Mouse (Mus musculus): ENCODE results near the gene Hspb1. TPM values are rescaled to one million over a fixed set of nuclear protein-coding genes. Genes with fewer than 3 reads are reported as not detected.

Gene Hspb1
- polyA plus RNA-seq, 1 experiment = 133 TPM

DNA sequence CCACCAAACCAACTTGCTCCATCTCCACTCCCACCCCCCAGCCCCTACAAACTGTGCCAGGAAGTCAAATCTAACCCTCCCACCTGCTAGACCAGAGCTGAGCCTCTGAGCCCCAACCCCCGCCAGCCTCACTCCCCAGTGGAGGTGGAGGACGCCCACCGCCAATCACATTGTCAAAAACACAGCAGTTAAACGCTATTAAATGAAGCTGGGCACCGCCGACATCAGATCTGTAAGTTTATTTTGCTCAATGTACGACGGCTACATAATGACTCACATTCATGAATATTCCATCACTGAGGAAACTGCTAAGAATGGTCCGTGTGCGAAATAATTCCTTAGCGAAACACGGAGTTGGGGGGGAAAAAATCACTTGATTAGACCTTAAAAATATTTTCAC, 20.5 kb downstream of the Hspb1 start:
- no peak for DNase-seq (ENCODE audit: low read depth, low spot score)
- 78% methylated on average over 12 of the region's 12 CpGs for WGBS

DNA sequence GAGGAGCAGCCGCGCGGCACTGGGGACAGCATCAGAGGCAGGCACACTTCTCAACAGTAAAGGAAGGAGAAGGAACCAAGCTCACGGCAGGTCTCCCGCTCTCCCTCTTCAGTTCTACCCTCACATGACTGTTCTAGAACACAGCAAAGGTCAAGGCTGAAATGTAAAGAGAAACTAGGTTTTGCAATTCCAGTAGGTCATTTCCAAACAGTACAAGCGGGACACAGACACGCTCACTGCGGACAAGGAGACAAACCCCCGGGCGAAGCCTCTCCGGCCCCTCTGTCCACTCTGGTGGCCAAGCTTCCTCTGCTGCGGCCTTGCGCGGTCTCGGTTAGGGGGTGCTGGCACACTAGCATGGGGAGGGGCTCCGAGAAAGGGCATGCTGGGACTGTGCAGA, 21.3 kb downstream of the Hspb1 start:
- DNase-seq (ENCODE audit: low read depth, low spot score) = no peak
- WGBS = 92% methylated on average over 16 of the region's 16 CpGs

DNA sequence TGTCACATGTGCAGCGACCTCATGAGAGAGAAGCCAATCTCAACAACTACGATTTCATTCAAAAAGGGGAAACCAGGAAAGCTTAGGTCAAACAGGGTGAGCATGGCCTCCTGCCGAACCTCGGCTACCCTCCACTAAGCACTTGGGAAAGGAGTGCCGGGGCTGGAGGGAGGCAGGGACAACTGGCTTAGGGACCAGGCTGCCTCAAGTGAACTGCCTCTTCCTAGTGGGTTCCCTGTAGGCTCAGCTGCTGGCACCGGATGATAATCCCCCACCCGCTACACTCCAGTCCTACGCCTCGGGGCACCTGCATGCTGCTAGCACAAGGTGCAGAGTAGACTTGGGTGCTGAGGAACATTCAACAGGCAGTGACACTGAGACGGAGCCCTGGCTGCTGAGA, 21.9 kb downstream of the Hspb1 start:
- no peak for DNase-seq (ENCODE audit: low read depth, low spot score)
- WGBS = 84% methylated on average over 10 of the region's 10 CpGs

DNA sequence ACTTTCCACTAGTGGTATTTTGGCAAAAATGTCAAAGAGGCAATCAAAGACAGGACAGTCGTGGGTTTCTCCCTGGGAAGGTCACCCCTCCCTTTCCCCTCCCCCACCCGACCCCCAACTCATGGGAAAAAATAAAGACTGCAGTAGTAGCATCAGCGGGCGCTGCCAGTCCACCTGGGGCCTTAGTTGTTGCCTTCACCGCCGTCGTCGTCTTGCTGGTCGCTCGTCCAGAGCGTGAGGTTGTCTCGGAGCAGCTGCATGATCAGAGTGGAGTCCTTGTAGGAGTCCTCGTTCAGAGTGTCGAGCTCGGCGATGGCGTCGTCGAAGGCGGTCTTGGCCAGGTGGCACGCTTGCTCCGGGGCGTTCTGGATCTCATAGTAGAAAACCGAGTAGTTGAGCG, 23.1 kb downstream of the Hspb1 start:
- 89% methylated on average over 25 of the region's 25 CpGs for WGBS
- no peak for DNase-seq (ENCODE audit: low read depth, low spot score)

DNA sequence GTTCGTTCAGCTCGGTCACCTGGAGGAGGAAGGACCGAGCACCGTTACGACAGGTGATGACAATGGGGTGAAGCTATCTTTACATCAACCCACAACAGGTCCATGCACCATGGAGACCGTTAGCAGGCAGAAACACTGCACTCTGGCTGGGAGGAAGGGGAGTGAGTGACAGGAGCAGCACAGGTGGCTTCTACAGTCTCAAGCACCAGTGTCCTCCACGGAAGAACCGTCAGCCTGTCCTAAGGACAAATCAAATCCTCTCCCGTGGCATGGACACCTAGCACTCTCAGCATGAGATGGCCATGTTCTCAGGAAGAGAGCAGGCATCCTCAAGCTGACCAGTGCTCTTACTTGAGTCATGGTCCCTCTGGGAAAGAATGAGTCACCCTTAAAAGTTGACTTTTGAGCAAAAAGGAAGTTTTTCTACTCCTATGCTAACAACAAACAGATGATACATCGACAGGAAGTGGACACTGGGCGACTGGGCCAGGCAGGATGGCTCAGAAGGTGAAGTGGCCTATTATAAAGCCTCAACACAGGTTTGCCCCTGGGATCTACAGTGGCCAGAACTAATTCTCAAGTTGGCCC, 24.0 kb downstream of the Hspb1 start:
- WGBS = 80% methylated on average over 11 of the region's 11 CpGs
- no peak for DNase-seq (ENCODE audit: low read depth, low spot score)

DNA sequence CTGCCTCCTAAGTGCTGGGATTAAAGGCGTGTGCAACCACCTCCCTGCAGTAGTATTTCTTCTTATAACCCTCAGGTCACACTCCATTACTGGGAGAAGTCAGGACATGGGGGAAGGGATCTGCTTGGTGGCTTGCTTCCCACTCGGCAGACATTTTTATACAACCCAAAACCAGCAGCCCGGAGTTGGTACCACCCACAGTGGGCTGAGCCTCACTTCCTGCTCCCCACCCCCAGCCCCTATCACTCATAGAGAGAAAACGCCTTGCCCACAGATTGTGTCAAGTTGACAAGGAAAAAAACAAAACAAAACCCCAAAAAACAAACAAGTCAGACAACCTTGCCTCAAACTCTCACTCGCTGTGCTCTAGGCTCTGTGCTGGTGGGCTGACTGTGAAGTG, 25.5 kb downstream of the Hspb1 start:
- WGBS = 60% methylated on average over 5 of the region's 5 CpGs
- no peak for DNase-seq (ENCODE audit: low read depth, low spot score)

DNA sequence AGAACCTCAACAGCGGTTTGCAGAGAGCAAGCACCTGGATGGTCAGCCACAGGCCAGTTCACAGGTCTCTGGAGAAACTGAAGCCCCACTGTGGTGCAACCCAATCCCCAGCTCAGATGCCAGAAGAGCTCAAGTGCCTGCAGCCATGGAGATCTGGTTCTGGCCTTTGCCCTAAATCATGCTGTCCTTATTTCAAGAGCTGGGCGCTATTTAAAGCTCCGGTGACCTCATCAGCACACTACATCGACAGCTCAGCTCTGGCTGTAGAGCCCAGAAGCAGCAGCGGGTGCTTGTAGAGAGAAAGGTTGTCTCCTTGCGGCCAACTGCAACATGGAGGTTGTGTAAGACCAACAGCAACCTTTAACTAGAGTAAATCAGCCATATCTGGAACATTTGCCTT, 26.4 kb downstream of the Hspb1 start:
- no peak for DNase-seq (ENCODE audit: low read depth, low spot score)
- 60% methylated on average over 6 of the region's 6 CpGs for WGBS

DNA sequence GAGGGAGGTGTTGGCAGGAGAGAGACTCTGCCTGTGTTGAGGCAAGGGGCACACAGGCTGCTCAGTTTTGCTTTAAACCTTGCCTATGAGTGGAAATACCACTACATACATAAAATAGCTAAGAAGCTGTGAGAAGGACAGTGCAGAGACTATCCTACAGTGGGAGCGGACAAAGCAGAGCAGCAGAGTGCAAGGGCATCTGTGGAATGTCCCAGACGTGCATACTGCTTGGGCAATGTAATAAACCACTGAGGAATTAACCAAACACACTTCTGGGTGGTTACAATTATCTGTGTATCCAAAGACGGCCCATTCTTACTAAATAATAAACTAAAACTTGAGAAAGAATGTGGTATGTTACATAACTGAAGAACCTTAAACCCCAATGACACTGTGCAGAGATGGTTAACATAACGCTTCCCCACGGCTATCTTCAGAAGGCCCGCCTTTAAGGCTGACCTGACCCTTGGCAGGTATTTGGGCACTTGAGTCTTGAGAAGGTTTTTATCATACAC, 28.4 kb downstream of the Hspb1 start:
- no peak for DNase-seq (ENCODE audit: low read depth, low spot score)
- 57% methylated on average over 6 of the region's 6 CpGs for WGBS

DNA sequence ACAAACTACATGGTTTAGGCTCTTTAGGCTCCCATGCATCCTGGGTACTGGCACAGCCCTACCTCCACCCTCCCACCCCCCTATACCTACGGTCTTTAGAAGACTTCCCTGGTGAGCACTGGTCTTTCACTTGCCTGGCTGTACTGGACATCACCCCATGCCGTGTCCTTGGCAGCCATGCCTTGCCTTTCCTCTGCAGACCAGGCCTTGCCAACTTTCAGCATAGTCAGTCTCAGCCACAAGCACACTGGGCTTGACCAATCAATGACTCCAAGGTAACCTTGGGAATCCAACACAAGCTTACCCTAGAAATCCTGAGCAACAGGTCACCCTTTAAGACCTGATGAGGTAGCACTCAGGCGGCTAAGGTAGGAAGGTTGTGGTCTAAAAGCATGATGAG, 28.9 kb downstream of the Hspb1 start:
- no peak for DNase-seq (ENCODE audit: low read depth, low spot score)
- WGBS = 89% methylated on average over 3 of the region's 3 CpGs

DNA sequence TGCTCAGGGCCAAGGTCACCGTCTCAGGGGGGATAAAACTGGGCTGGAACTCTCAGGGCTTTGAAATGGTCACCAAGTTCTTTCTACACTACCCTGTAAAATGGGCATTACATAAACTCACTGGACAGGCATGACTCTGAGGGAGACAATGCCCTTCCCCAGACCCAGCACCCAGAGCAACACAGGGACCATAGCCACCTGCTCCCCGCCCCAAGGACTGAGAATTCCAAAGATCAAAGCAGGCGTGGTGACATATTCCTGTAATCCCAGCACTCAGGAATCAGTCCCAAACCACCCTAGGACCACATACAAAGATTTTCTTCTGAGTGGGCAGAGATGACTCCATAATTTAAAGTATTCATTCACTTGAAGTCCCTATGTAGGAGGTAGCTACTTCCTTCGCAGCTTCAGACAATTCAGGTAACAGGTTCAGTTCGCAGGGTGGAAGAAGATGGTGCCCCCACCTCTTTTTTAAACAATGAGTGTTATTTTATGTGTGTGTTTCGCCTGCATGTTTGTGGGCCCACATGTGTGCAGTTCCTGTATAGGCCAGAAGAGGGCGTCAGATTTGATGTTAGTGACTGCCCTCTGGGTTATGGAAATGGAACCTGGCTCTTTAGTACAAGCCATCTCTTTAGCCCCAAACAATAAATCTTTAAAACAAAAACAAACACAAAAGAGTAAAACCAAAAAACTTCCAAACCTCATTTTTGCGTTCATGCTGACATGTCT, 29.8 kb downstream of the Hspb1 start:
- no peak for DNase-seq (ENCODE audit: low read depth, low spot score)
- WGBS = 86% methylated on average over 8 of the region's 8 CpGs

DNA sequence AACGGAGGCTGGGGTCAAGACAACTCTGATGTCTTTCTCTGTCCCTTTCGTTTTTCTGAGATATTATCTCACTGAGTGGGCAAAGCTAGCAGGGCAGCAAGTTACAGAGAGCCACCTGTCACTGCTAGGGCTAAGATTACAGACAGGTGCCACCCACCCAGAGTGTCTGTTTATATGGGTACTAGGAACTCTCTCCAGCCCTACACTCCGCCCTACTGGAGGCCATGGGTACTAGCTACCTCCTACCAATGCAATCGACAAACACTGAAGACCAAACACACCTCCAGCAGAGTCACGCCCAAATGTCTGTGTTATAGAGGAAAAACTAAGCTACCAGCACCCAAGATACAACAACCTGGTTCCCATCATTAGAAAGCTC, 30.3 kb downstream of the Hspb1 start:
- 81% methylated on average over 5 of the region's 5 CpGs for WGBS
- no peak for DNase-seq (ENCODE audit: low read depth, low spot score)

DNA sequence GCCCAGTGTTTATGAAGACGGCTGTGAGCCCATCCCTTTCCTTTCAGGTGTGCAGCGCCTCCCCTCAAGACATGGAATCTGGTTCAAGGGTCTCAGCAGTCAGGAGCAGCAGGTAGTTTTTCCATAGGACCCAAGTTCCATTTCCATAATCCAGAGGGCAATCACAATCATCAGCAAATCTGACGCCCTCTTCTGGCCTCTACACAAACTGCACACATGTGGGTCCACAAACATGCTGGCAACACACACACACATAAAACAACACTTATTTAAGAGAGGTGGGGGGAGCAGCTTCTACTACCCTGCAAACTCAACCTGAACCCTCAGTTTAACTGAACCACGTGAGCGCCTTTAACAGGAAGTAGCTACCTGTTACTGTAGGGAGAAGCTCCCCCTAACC, 30.9 kb downstream of the Hspb1 start:
- 91% methylated on average over 5 of the region's 5 CpGs for WGBS
- no peak for DNase-seq (ENCODE audit: low read depth, low spot score)

DNA sequence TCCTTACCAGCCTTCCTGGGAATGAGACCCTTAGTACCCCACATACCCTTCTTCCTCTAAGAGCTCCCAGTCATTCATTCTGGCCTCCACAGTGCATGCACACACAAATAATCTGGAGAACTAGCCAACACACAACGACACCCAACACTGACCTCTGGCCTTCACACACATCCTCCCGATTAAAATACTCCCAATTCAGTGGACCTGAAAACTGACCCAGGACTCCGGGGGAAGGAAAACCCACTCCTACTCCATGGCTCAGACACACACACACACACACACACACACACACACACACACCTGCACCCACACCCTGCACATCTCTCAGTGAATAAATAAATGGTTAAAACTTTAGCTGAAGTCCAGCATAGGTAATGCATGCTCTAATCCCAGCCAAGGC, 32.2 kb downstream of the Hspb1 start:
- 88% methylated on average over 3 of the region's 3 CpGs for WGBS
- no peak for DNase-seq (ENCODE audit: low read depth, low spot score)

DNA sequence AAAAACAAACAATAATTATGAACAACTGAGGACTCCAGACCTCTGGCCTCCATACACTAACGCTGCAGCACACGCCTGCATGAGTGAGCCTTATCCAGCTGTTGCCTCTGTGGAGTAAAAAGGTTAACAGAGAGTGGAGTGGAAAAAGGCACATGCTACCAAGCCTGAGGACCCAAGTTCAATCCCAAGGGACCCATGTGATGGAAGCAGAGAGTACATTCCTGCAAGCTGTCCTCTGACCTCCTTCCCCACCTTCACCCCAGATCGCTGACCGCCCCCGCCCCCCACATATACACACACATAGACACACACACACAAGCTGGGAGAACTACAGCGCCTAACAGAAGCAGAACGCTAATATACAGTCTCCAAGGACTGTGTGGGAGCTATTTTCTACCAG, 36.2 kb downstream of the Hspb1 start:
- 86% methylated on average over 7 of the region's 7 CpGs for WGBS
- DNase-seq (ENCODE audit: low read depth, low spot score) = no peak

DNA sequence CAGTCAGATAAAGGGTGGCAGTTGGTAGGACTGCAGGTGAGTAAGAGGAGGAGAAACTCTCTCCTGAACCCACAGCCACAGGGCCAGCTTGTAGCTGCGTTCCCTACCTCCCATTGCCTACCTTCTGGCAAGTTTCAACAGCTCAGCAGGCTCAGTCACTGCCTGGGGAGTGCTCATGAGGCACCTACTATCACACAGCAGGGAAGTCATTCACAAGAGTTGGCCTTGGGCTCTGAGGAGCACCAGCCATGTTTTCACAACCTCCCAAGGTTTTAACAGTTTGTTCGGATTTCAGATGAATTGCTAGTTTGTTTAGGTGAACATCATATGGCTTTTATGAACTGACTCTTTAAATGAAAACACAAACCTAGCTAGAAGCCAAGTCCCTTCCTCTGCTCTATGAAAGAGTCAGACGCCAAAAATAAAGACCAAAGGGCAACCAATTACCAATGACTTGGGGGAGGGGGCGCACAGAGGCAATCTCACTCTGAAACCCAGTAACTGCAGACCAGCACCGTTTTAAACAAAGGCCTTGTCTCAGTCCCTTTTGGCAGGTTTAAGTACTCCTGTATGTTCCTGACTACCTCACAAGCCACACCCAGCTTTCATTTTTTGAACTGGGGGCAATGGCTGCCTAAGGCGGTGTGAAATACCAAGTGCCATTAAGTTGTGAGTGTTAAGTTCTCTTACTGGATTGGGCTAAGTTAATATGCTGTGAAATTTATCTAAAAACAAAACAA, 42.1 kb downstream of the Hspb1 start:
- no peak for DNase-seq (ENCODE audit: low read depth, low spot score)
- 71% methylated on average over 6 of the region's 6 CpGs for WGBS

DNA sequence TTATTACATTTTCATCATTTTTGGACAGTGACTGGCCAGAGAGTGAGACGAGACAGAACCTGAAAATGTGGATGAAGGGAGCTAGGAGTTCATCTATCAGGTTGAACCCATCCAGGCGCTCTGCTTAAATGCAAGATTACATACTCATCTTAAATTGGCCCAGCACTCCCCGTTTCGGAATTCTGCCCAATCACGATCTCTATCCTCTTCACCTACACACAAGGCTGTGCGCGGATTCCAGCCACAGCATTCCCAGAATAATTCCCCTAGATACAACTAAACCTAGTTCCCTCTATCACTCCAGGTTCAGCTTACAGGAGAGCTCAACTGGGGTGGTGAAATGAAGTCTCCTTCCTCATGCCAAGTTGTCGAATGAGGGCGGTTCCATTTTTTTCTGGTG, 43.8 kb downstream of the Hspb1 start:
- DNase-seq (ENCODE audit: low read depth, low spot score) = no peak
- 83% methylated on average over 9 of the region's 9 CpGs for WGBS

DNA sequence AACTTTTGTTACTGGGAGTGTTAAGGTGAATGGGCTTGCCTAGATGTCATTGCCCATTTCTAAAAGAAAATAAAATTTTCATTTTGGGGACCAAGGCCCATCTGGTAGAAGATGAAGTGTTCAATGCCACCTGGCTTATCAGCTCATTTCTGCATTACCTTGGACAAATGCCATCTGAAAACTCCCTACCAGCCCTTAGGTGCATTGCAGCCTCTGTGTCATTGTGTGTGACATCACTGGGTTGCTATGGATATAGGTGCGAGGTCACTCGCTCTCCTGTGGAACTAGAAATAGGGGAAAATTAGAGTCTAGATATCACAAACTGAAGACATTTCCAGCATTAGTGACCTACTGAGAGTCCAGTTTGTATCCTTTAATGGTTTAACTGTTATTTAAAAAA, 44.6 kb downstream of the Hspb1 start:
- DNase-seq (ENCODE audit: low read depth, low spot score) = no peak
- 34% methylated on average over 2 of the region's 2 CpGs for WGBS

DNA sequence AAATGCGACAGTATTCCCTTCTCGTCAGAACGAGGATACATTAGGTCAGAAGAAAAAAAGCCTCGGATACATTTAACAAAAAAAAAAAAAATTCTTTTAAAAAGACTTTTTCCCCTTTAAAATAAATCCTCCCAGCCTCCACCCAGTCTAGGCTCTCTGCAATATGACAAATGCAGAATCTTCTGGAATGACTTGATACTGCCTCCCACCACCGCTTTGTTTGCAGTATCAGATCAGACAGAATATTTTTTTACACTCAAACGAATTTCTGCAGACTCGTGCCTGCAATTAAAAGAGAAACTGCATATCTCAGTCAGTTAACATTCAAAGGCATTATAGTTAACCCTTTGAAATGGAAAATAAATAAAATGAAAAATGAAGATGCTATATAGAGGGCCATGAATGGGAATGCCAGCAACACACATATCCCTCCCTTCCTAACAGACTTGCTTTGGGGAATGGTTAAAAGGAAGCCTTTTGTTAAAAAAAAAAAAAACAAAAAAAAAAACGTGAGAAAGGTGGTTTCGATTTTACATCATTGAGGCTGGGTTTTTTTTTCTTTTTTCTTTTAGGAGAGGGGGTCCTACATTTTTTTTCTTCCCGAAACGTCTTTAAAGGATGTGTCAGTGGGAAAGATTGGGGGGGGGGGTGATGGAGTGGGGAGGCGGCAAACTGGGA, 45.6 kb downstream of the Hspb1 start:
- DNase-seq (ENCODE audit: low read depth, low spot score) = no peak
- WGBS = 6% methylated on average over 12 of the region's 12 CpGs

DNA sequence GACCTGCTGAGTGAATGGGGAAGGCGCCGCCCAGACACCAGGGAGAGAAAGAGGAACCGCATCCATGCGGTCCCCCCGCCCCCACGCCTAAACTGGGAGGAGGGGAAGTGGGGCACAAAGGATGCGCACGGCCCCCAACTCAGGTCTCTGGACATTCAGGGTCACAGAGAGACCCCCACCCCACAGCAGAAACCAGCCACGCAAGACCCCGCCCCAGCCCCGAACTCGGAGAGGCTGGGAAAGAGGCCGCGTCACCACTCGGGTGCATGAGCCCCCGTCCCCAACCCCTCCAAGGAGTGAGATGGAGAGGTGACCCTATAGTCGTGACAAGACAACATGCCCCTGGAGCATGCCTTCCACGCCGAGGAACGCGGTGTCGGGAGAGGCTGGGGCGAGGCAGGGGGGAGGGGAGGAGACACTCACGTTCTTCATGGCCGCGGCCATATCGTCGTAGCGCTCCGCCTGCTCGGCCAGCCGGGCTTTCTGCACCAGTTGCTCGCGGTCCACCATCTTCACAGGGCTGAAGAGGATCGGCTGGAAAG, 46.3 kb downstream of the Hspb1 start:
- WGBS = under 1% methylated on average over 35 of the region's 35 CpGs
- DNase-seq (ENCODE audit: low read depth, low spot score) = no peak

DNA sequence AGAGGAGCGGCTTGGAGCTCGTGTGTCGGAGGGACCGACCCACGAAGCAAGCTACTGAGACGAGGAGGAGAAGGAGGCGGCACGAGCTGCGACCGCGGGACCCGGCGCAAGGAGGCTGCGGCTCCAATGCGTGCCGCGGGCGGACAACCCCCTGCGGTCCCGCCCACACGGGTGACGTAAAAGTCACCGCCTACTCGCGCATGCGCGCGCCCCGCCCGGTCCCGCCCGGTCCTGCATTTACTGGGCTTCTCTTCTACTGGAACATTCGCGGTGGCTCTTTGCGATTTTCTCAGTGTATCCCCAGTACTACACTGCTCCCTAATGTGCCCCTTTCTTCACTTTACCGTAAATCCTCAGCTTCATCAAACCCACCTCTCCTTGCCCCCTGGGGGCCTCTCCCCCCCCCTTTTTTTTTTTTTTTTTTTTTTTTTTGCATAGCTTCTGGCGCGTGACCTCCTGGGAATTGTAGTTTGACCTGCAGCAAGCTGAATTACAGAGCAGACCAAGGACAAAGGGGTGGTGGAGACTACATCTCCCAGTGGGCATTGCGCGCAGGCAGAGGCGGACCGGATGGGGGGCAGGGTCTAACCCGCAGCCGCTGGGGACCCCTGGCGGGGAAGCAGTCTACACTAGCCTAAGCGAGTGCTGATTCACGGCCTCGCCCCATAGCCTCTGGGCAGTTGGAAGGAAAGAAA, 46.9 kb downstream of the Hspb1 start, which contains the start of gene Ywhag:
Gene Ywhag, minus strand, starts transcription at position 136 of the 695 bp plus-strand sequence.
- peak; percentile 82 for DNase-seq (ENCODE audit: low read depth, low spot score)

More for the DNA sequence above, 46.9 kb downstream of the Hspb1 start, which contains the start of gene Ywhag:
- WGBS = under 1% methylated on average over 47 of the region's 48 CpGs

Measured in large intestine, adult 2 months (tissue).